Mouse (Mus musculus) midbrain, postnatal 0 days (tissue): ENCODE measurements at regions not wholly inside any gene's neighbourhood (a gene's known extent, or its start where the extent isn't known, plus 50 kb on each side); places are given as distances from the start of the nearest gene placed in this dataset.

Experiments
- ATAC-seq: fragments of 200-750 bp; cut with Nextera tagmentation; 2 replicates; pipeline ENCODE4 v1.8.0; 2017; ENCODE audit warnings: moderate number of reproducible peaks, mild to moderate bottlenecking, moderate TSS enrichment, moderate library complexity; ENCODE audit not compliant: low FRiP score
- DNase-seq: peaks from one replicate; pipeline ENCODE4 v3.0.0-alpha.2; 2015; ENCODE audit warnings: low spot score
- H3K27ac ChIP-seq: fragments of 300-500 bp; sonication (generic); 2 replicates; pipeline ENCODE4 v1.5.1; 2014; ENCODE audit warnings: low read depth, mild to moderate bottlenecking, low read length, mixed read lengths
- H3K27me3 ChIP-seq: fragments of 300-500 bp; sonication (generic); 2 replicates; pipeline ENCODE4 v1.6.1; 2014; ENCODE audit warnings: low read length, control low read depth, mixed read lengths; ENCODE audit not compliant: insufficient read depth
- H3K36me3 ChIP-seq: fragments of 300-500 bp; sonication (generic); 2 replicates; pipeline ENCODE4 v1.6.1; 2014; ENCODE audit warnings: low read length, control low read depth, mixed read lengths; ENCODE audit not compliant: insufficient read depth
- H3K4me1 ChIP-seq: fragments of 300-500 bp; sonication (generic); 2 replicates; pipeline ENCODE4 v1.6.1; 2014; ENCODE audit warnings: mild to moderate bottlenecking, control low read depth, antibody characterized with exemption, low read length, mixed read lengths; ENCODE audit not compliant: insufficient read depth
- H3K4me2 ChIP-seq: fragments of 300-500 bp; sonication (generic); 2 replicates; pipeline ENCODE4 v1.6.1; 2014; ENCODE audit warnings: low read depth, mild to moderate bottlenecking, low read length, mixed read lengths; ENCODE audit not compliant: poor library complexity, severe bottlenecking
- H3K4me3 ChIP-seq: fragments of 300-500 bp; sonication (generic); 2 replicates; pipeline ENCODE4 v1.5.1; 2014; ENCODE audit warnings: low read depth, mild to moderate bottlenecking, low read length, moderate library complexity
- H3K9ac ChIP-seq: fragments of 300-500 bp; sonication (generic); replicated peaks from 2 replicates; pipeline ENCODE4 v1.6.1; 2014; ENCODE audit warnings: mild to moderate bottlenecking, low read length, moderate library complexity, mixed read lengths; ENCODE audit not compliant: poor library complexity, severe bottlenecking
- H3K9me3 ChIP-seq: fragments of 300-500 bp; sonication (generic); 2 replicates; pipeline ENCODE4 v1.6.1; 2016; ENCODE audit warnings: low read length, control low read depth
- CTCF ChIP-seq: IDR thresholded peaks from 2 replicates; pipeline ENCODE4 v1.5.1; 2016; ENCODE audit warnings: antibody characterized with exemption, mild to moderate bottlenecking
- WGBS: fragments of 180-500 bp; shearing (Covaris S2); extraction: QIAGEN DNeasy Blood & Tissue Kit; methylation state at CpG from one replicate; pipeline ENCODE4 v1.1.7; 2014; 5-methylcytosine and 5-hydroxymethylcytosine counted together

- Histone ChIP-seq H3K36me3 (no peaks in the 10 kb centered on the region), H3K4me3 (no peak overlapping the region), H3K4me2 (peak overlapping the region; percentile 24; the same call in 1 of the 2 replicates), H3K9me3 (no peaks in the 10 kb centered on the region), H3K4me1 (no peaks in the 10 kb centered on the region), H3K27me3 (no peaks in the 10 kb centered on the region), H3K27ac (no peak overlapping the region), H3K9ac (no peak overlapping the region)
- no peak for TF ChIP-seq CTCF
- no peak for DNase-seq
- 38% methylated on average over 13 of the region's 13 CpGs for WGBS
- ATAC-seq = no peak
Observed at GRCm38 (mm10) chr6:52105031-52105593, 53.0 kb downstream of the Hoxa1 start.

- Histone ChIP-seq H3K4me2 (no peak overlapping the region), H3K27ac (no peak overlapping the region), H3K9ac (no peak overlapping the region), H3K36me3 (no peaks in the 10 kb centered on the region), H3K9me3 (no peaks in the 10 kb centered on the region), H3K4me1 (no peaks in the 10 kb centered on the region), H3K27me3 (no peaks in the 10 kb centered on the region), H3K4me3 (no peak overlapping the region)
- no peak for TF ChIP-seq CTCF
- 92% methylated on average over 11 of the region's 11 CpGs for WGBS
- DNase-seq (no peak), ATAC-seq (no peak)
Observed at GRCm38 (mm10) chr6:52104141-52104540, 54.0 kb downstream of the Hoxa1 start.

- no peak for ATAC-seq
- no peak overlapping the region for H3K9ac ChIP-seq
- DNase-seq = no peak
- H3K36me3 ChIP-seq = no peaks in the 10 kb centered on the region
- 90% methylated on average over 7 of the region's 7 CpGs for WGBS
- no peak for TF ChIP-seq CTCF
- H3K4me3 ChIP-seq = no peak overlapping the region
- no peaks in the 10 kb centered on the region for H3K4me1 ChIP-seq
- no peak overlapping the region for H3K4me2 ChIP-seq
- H3K9me3 ChIP-seq = no peaks in the 10 kb centered on the region
- no peaks in the 10 kb centered on the region for H3K27me3 ChIP-seq
- no peak overlapping the region for H3K27ac ChIP-seq
Observed at GRCm38 (mm10) chr6:52103661-52104060, 54.5 kb downstream of the Hoxa1 start.

- no peak for DNase-seq
- H3K4me2 ChIP-seq = no peak overlapping the region
- H3K9ac ChIP-seq = no peak overlapping the region
- H3K4me1 ChIP-seq = no peaks in the 10 kb centered on the region
- H3K9me3 ChIP-seq = no peaks in the 10 kb centered on the region
- WGBS = 73% methylated on average over 8 of the region's 8 CpGs
- no peak overlapping the region for H3K27ac ChIP-seq
- no peak for TF ChIP-seq CTCF
- ATAC-seq = no peak
- H3K36me3 ChIP-seq = no peaks in the 10 kb centered on the region
- H3K4me3 ChIP-seq = no peak overlapping the region
- no peaks in the 10 kb centered on the region for H3K27me3 ChIP-seq
Observed at GRCm38 (mm10) chr6:52102699-52103098, 55.4 kb downstream of the Hoxa1 start.

GRCm38 (mm10) chr6:52102179-52102578 is 55.9 kb downstream of the Hoxa1 start:
- no peak for ATAC-seq
- Histone ChIP-seq H3K27me3 (no peaks in the 10 kb centered on the region), H3K9me3 (no peaks in the 10 kb centered on the region), H3K27ac (no peak overlapping the region), H3K4me2 (no peak overlapping the region), H3K36me3 (no peaks in the 10 kb centered on the region), H3K9ac (no peak overlapping the region), H3K4me3 (no peak overlapping the region), H3K4me1 (no peaks in the 10 kb centered on the region)
- no peak for DNase-seq
- no peak for TF ChIP-seq CTCF
- 64% methylated on average over 8 of the region's 8 CpGs for WGBS

- 97% methylated on average over 6 of the region's 6 CpGs for WGBS
- Histone ChIP-seq H3K4me1 (no peaks in the 10 kb centered on the region), H3K9me3 (no peaks in the 10 kb centered on the region), H3K9ac (no peak overlapping the region), H3K27me3 (no peaks in the 10 kb centered on the region), H3K27ac (no peak overlapping the region), H3K4me2 (no peak overlapping the region), H3K4me3 (no peak overlapping the region), H3K36me3 (no peaks in the 10 kb centered on the region)
- ATAC-seq (no peak), DNase-seq (no peak)
- no peak for TF ChIP-seq CTCF
Observed at GRCm38 (mm10) chr6:52101209-52101608, 56.9 kb downstream of the Hoxa1 start.
